Mouse (Mus musculus): ENCODE results near the gene Foxa3.

GRCm38 (mm10) chr7:19012025-19012621 is 11.2 kb downstream of the Foxa3 start:
- TF ChIP-seq EP300 (IDR thresholded peaks at IDR 0.05; ENCODE audit: low read depth) (no peak), CTCF (IDR thresholded peaks at IDR 0.05; ENCODE audit: low read depth) (no peak)
